Mouse (Mus musculus) brain, embryonic 14.5 days (tissue): Measurements from ENCODE around the gene Gm8126.
"Not testable (repeated sequence)": the region's sequence is repeated elsewhere in the genome, so short reads cannot be mapped to it uniquely, and the experiment has no call there.

Source experiments
- CTCF ChIP-seq: fragments of 200-500 bp; IDR thresholded peaks from 2 replicates; pipeline ENCODE4 v1.5.1; 2012; ENCODE audit warnings: inconsistent platforms, mild to moderate bottlenecking, moderate library complexity, borderline replicate concordance; ENCODE audit not compliant: insufficient read depth, insufficient read length; ENCODE audit errors: extremely low read depth
- POLR2A ChIP-seq: fragments of 200-500 bp; IDR thresholded peaks from 2 replicates; pipeline ENCODE4 v1.6.1; 2012; ENCODE audit warnings: mild to moderate bottlenecking, inconsistent platforms, borderline replicate concordance; ENCODE audit not compliant: poor library complexity, insufficient read depth, insufficient read length, severe bottlenecking; ENCODE audit errors: extremely low read depth

GRCm38 (mm10) chr14:43277468-43277867 lies 19.0 kb downstream of the Gm8126 start:
- not testable (repeated sequence) for TF ChIP-seq POLR2A, CTCF
